Mouse (Mus musculus): ENCODE measurements at regions not wholly inside any gene's neighbourhood (a gene's known extent, or its start where the extent isn't known, plus 50 kb on each side); places are given as distances from the start of the nearest gene placed in this dataset.

DNA sequence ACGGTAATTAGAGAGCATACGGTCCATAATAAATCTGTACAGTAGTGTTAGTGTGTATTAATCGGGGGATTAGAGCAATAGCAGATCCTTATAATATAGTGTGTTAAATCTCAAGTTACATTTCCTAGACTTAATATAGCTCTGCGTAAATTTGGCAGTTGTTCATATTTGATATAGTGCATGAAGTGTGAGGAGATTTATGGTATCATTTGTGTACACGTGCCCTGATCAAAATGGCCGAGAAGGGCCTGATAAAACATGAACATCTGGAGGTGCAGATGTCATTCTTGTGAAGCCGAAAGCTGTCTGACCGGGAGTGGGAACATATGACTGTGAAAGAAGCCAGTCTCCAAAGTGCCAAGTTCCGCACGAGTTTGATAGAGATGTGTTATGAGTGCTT lies 376.9 kb downstream of the Gpat3 start:
- Histone ChIP-seq H3K36me3 (ENCODE audit: control insufficient read depth, insufficient read depth, low read length) (no peaks in the 10 kb centered on the region), H3K4me1 (ENCODE audit: control insufficient read depth, insufficient read depth, low read length) (no peaks in the 10 kb centered on the region), H3K27me3 (ENCODE audit: control insufficient read depth, insufficient read depth, low read length) (no peaks in the 10 kb centered on the region), H3K4me3 (ENCODE audit: control insufficient read depth, low read depth, low read length) (no peak overlapping the region), H3K27ac (ENCODE audit: control insufficient read depth, insufficient read depth, low read depth, low read length) (no peak overlapping the region)
- TF ChIP-seq CTCF (IDR thresholded peaks at IDR 0.05; ENCODE audit: control insufficient read depth, insufficient read depth, insufficient replicate concordance, low read depth, low read length) = no peak
- TF ChIP-seq POLR2A (IDR thresholded peaks at IDR 0.05; ENCODE audit: control insufficient read depth, low read depth, low read length) = no peak

GRCm38 (mm10) chr5:101218082-101218481 lies 372.6 kb downstream of the Gpat3 start:
- no peak for TF ChIP-seq POLR2A (IDR thresholded peaks at IDR 0.05; ENCODE audit: control insufficient read depth, low read depth, low read length)
- TF ChIP-seq CTCF (IDR thresholded peaks at IDR 0.05; ENCODE audit: control insufficient read depth, insufficient read depth, insufficient replicate concordance, low read depth, low read length) = no peak
- H3K27ac ChIP-seq (ENCODE audit: control insufficient read depth, insufficient read depth, low read depth, low read length) = no peak overlapping the region
- no peaks in the 10 kb centered on the region for H3K27me3 ChIP-seq (ENCODE audit: control insufficient read depth, insufficient read depth, low read length)
- H3K36me3 ChIP-seq (ENCODE audit: control insufficient read depth, insufficient read depth, low read length) = no peaks in the 10 kb centered on the region
- no peaks in the 10 kb centered on the region for H3K4me1 ChIP-seq (ENCODE audit: control insufficient read depth, insufficient read depth, low read length)
- H3K4me3 ChIP-seq (ENCODE audit: control insufficient read depth, low read depth, low read length) = no peak overlapping the region

DNA sequence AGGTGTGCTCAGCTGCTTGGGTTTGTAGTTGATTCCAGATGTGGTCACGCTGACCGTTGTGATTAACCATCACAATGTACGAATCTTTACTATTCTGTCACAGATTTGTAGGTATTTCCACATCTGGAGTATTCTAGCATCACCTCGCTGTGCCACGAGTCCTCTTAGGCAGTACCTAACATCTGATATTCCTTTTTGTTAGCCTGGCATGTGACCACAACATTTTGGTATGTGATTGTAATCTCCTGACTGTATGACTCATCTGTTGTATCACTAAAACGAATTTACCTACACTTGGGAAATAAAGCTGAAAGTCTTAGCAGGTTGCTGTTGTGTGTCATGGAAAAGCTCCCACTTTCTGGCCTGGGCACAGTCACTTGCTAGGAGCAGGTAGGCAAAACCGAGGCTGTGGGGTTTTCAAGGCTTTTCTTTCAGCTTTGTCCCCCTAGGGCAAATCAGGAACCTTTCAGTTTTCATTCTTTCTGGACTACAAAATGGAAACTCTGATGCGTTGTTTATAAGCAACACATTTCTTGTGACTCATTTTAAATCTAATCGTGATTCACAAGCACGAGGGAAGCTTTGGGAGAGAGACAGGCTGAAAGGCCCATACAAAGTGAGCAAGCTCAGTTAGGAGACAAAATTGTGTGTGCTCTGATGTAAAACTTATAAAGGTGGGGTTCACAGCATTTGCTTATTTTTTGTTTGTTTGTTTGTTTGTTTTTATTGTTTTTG lies 371.5 kb downstream of the Gpat3 start:
- Histone ChIP-seq H3K36me3 (ENCODE audit: control insufficient read depth, insufficient read depth, low read length) (no peaks in the 10 kb centered on the region), H3K4me3 (ENCODE audit: control insufficient read depth, low read depth, low read length) (no peak overlapping the region), H3K4me1 (ENCODE audit: control insufficient read depth, insufficient read depth, low read length) (no peaks in the 10 kb centered on the region), H3K27ac (ENCODE audit: control insufficient read depth, insufficient read depth, low read depth, low read length) (no peak overlapping the region), H3K27me3 (ENCODE audit: control insufficient read depth, insufficient read depth, low read length) (no peaks in the 10 kb centered on the region)
- TF ChIP-seq POLR2A (IDR thresholded peaks at IDR 0.05; ENCODE audit: control insufficient read depth, low read depth, low read length) = no peak
- TF ChIP-seq CTCF (IDR thresholded peaks at IDR 0.05; ENCODE audit: control insufficient read depth, insufficient read depth, insufficient replicate concordance, low read depth, low read length) = no peak

DNA sequence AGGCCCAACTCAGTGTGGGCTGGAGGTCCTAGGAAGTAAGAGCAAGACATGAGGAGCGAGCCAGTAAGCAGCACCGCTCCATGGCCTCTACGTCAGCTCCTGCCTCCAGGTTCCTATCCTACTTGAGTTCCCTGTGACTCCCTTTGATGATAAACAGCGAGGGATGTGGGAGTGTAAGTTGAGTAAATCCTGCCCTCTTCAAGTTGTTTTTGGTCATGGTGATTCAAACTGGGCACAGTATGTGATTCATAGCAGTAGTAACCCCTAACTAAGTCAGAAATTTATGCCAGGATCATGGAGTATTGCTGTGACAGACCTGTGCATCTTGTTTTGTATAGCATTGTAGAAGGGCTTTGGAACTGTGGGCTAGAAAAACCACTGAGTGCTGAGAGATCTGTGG lies 366.5 kb downstream of the Gpat3 start:
- H3K27me3 ChIP-seq (ENCODE audit: control insufficient read depth, insufficient read depth, low read length) = no peaks in the 10 kb centered on the region
- H3K4me1 ChIP-seq (ENCODE audit: control insufficient read depth, insufficient read depth, low read length) = no peaks in the 10 kb centered on the region
- no peaks in the 10 kb centered on the region for H3K36me3 ChIP-seq (ENCODE audit: control insufficient read depth, insufficient read depth, low read length)
- no peak for TF ChIP-seq CTCF (IDR thresholded peaks at IDR 0.05; ENCODE audit: control insufficient read depth, insufficient read depth, insufficient replicate concordance, low read depth, low read length)
- no peak for TF ChIP-seq POLR2A (IDR thresholded peaks at IDR 0.05; ENCODE audit: control insufficient read depth, low read depth, low read length)
- no peak overlapping the region for H3K4me3 ChIP-seq (ENCODE audit: control insufficient read depth, low read depth, low read length)
- no peak overlapping the region for H3K27ac ChIP-seq (ENCODE audit: control insufficient read depth, insufficient read depth, low read depth, low read length)

GRCm38 (mm10) chr5:101208150-101208549 lies 362.6 kb downstream of the Gpat3 start:
- TF ChIP-seq CTCF (IDR thresholded peaks at IDR 0.05; ENCODE audit: control insufficient read depth, insufficient read depth, insufficient replicate concordance, low read depth, low read length) = no peak
- TF ChIP-seq POLR2A (IDR thresholded peaks at IDR 0.05; ENCODE audit: control insufficient read depth, low read depth, low read length) = no peak
- H3K4me3 ChIP-seq (ENCODE audit: control insufficient read depth, low read depth, low read length) = no peak overlapping the region

GRCm38 (mm10) chr5:101195501-101195900 lies 350.0 kb downstream of the Gpat3 start:
- no peak overlapping the region for H3K4me3 ChIP-seq (ENCODE audit: control insufficient read depth, low read depth, low read length)
- H3K36me3 ChIP-seq (ENCODE audit: control insufficient read depth, insufficient read depth, low read length) = no peaks in the 10 kb centered on the region
- no peaks in the 10 kb centered on the region for H3K27me3 ChIP-seq (ENCODE audit: control insufficient read depth, insufficient read depth, low read length)
- no peaks in the 10 kb centered on the region for H3K4me1 ChIP-seq (ENCODE audit: control insufficient read depth, insufficient read depth, low read length)
- TF ChIP-seq CTCF (IDR thresholded peaks at IDR 0.05; ENCODE audit: control insufficient read depth, insufficient read depth, insufficient replicate concordance, low read depth, low read length) = no peak
- no peak for TF ChIP-seq POLR2A (IDR thresholded peaks at IDR 0.05; ENCODE audit: control insufficient read depth, low read depth, low read length)
- H3K27ac ChIP-seq (ENCODE audit: control insufficient read depth, insufficient read depth, low read depth, low read length) = no peak overlapping the region

More at GRCm38 (mm10) chr5:101208150-101208549, 362.6 kb downstream of the Gpat3 start:
- H3K27ac ChIP-seq (ENCODE audit: control insufficient read depth, insufficient read depth, low read depth, low read length) = no peak overlapping the region
- H3K36me3 ChIP-seq (ENCODE audit: control insufficient read depth, insufficient read depth, low read length) = no peaks in the 10 kb centered on the region
- H3K27me3 ChIP-seq (ENCODE audit: control insufficient read depth, insufficient read depth, low read length) = no peaks in the 10 kb centered on the region
- H3K4me1 ChIP-seq (ENCODE audit: control insufficient read depth, insufficient read depth, low read length) = no peaks in the 10 kb centered on the region

DNA sequence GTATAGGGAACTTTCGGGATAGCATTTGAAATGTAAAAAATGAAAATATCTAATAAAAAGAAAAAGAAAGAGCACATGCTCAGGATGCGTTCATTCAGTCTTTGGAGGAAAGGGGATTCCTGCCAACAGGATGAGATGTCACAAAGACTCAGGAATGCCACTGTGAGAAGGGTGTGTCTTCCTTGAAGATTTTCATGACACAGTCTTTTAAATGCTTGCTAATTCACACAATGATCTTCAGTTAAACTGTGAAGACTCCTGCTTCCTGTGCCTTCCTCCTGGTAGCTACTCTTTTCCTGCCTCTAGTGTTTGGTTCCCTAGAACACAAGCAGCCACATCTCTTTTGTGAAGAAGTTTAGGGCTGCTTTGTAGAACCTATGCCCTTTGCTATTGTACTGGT lies 345.5 kb downstream of the Gpat3 start:
- Histone ChIP-seq H3K27me3 (ENCODE audit: control insufficient read depth, insufficient read depth, low read length) (no peaks in the 10 kb centered on the region), H3K27ac (ENCODE audit: control insufficient read depth, insufficient read depth, low read depth, low read length) (no peak overlapping the region), H3K4me3 (ENCODE audit: control insufficient read depth, low read depth, low read length) (no peak overlapping the region), H3K36me3 (ENCODE audit: control insufficient read depth, insufficient read depth, low read length) (no peaks in the 10 kb centered on the region), H3K4me1 (ENCODE audit: control insufficient read depth, insufficient read depth, low read length) (no peaks in the 10 kb centered on the region)
- TF ChIP-seq POLR2A (IDR thresholded peaks at IDR 0.05; ENCODE audit: control insufficient read depth, low read depth, low read length) = no peak
- TF ChIP-seq CTCF (IDR thresholded peaks at IDR 0.05; ENCODE audit: control insufficient read depth, insufficient read depth, insufficient replicate concordance, low read depth, low read length) = no peak
